Mouse (Mus musculus): ENCODE measurements at regions not wholly inside any gene's neighbourhood (a gene's known extent, or its start where the extent isn't known, plus 50 kb on each side); places are given as distances from the start of the nearest gene placed in this dataset.

DNA sequence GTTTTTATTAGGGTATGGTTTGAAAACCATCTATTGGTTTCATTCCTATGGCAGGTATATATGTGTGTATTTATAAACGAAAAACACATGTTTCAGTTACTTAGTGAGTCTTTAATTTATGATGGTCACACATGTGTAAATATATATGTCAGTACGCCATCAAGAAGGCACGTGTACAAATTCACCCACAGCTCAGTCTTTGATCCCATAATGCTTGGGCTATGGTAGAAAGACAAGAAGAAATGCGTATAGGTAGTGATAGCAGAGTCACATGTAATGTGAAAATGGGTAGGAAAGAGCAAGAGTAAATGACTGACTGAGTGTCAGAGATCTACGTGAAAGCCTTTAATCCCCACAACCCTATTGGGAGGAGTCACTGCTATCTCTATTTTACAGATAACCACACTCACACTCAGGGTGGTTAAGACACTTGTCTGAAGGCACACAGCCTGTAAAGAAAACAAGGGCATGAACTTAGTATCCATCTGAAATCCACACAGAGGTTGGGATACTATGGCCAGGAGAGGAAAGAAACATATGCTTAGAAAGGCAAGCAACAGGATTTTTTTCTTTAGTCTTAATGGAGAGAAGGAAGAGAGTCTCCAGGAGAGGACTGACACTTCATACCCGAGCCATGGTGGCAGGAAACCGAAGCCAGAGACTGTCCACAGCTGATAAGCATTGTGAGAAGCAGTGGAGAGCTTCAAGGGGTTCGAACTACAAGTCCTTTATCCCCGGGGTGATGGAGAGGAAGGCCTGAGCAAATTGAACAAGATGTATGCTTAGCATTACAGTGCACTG lies 82.1 kb upstream of the Nrip1 start:
- in situ Hi-C loops (cut with MboI; ENCODE audit: low sequenced_read_pairs in 2 of 2, unreplicated experiment in 2 of 2) = no loop called here
- no peak overlapping the region for H3K4me3 ChIP-seq (ENCODE audit: insufficient read depth in 1 of 2, low read depth in 1 of 2, low read length in 2 of 2, poor library complexity in 1 of 2, severe bottlenecking in 1 of 2)
- H3K4me1 ChIP-seq (ENCODE audit: control insufficient read depth in 2 of 2, insufficient read depth in 2 of 2, low read length in 2 of 2, poor library complexity in 1 of 2) = no peaks in the 10 kb centered on the region; a peak in 1 of 4 replicates
- DNase-seq (ENCODE audit: low read depth, low spot score) = no peak
- no peak overlapping the region for H3K9ac ChIP-seq (ENCODE audit: insufficient read depth, low read depth, low read length, poor library complexity, severe bottlenecking)
- H3K27ac ChIP-seq (ENCODE audit: insufficient read depth, low read depth, low read length, poor library complexity, severe bottlenecking) = no peak overlapping the region
- no peaks in the 10 kb centered on the region for H3K36me3 ChIP-seq (ENCODE audit: control insufficient read depth, insufficient read depth, low read length, poor library complexity, severe bottlenecking)
- TF ChIP-seq ZNF384 (IDR thresholded peaks at IDR 0.05; ENCODE audit: low read depth, low read length) (no peak), ZC3H11A (IDR thresholded peaks at IDR 0.05; ENCODE audit: borderline replicate concordance, low read depth, low read length) (no peak), CHD2 (IDR thresholded peaks at IDR 0.05; ENCODE audit: low read depth, low read length) (no peak), HCFC1 (IDR thresholded peaks at IDR 0.05; ENCODE audit: borderline replicate concordance, insufficient read depth, low read length) (no peak), MAFK (IDR thresholded peaks at IDR 0.05; ENCODE audit: insufficient read depth, low read depth, low read length) (no peak)
- no peaks in the 10 kb centered on the region for H3K9me3 ChIP-seq (ENCODE audit: control insufficient read depth, insufficient read depth, low read depth, low read length)

DNA sequence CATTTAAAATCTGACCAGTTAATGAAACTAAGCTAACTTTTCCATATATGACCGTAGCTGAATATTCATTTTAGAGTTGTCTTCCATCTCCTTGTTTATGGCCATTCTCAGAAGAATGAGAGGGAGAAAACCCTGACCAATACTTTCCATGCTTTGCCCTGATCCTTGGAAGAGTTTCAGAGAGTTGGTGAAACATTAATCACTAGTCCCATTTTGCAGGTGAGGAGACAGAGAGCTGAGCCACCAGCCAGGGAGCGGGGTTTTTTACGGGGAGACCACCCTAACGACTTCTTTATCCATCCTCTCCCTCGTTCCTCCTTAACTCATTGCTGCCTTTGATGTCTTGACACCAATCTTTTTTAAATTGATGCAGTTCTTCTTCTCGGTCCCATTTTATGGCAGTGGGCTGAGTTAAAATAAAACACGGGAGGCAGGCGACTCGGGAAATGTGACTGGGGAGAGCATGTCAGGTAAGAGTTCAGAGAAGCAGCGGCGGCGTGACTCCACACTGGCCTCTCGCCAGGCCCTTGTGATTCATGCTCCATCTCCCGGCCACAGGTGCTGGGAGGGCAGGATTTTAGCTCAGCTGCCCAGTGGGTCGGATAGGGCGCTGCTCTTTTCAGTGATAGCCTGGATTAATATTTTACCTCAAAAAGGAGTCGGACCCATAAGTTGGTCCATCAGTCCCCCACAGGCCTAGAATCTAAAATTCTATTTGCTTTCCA lies 81.3 kb upstream of the Nrip1 start:
- no peaks in the 10 kb centered on the region for H3K36me3 ChIP-seq (ENCODE audit: control insufficient read depth, insufficient read depth, low read length, poor library complexity, severe bottlenecking)
- no peak overlapping the region for H3K9ac ChIP-seq (ENCODE audit: insufficient read depth, low read depth, low read length, poor library complexity, severe bottlenecking)
- no peaks in the 10 kb centered on the region; a peak in 1 of 4 replicates for H3K4me1 ChIP-seq (ENCODE audit: control insufficient read depth in 2 of 2, insufficient read depth in 2 of 2, low read length in 2 of 2, poor library complexity in 1 of 2)
- TF ChIP-seq ZC3H11A (IDR thresholded peaks at IDR 0.05; ENCODE audit: borderline replicate concordance, low read depth, low read length) (no peak), ZNF384 (IDR thresholded peaks at IDR 0.05; ENCODE audit: low read depth, low read length) (no peak), MAFK (IDR thresholded peaks at IDR 0.05; ENCODE audit: insufficient read depth, low read depth, low read length) (no peak), CHD2 (IDR thresholded peaks at IDR 0.05; ENCODE audit: low read depth, low read length) (no peak), HCFC1 (IDR thresholded peaks at IDR 0.05; ENCODE audit: borderline replicate concordance, insufficient read depth, low read length) (no peak)
- H3K27ac ChIP-seq (ENCODE audit: insufficient read depth, low read depth, low read length, poor library complexity, severe bottlenecking) = no peak overlapping the region
- in situ Hi-C loops (cut with MboI; ENCODE audit: low sequenced_read_pairs in 2 of 2, unreplicated experiment in 2 of 2) = no loop called here
- no peak overlapping the region for H3K4me3 ChIP-seq (ENCODE audit: insufficient read depth in 1 of 2, low read depth in 1 of 2, low read length in 2 of 2, poor library complexity in 1 of 2, severe bottlenecking in 1 of 2)
- no peaks in the 10 kb centered on the region for H3K9me3 ChIP-seq (ENCODE audit: control insufficient read depth, insufficient read depth, low read depth, low read length)
- no peak for DNase-seq (ENCODE audit: low read depth, low spot score)

DNA sequence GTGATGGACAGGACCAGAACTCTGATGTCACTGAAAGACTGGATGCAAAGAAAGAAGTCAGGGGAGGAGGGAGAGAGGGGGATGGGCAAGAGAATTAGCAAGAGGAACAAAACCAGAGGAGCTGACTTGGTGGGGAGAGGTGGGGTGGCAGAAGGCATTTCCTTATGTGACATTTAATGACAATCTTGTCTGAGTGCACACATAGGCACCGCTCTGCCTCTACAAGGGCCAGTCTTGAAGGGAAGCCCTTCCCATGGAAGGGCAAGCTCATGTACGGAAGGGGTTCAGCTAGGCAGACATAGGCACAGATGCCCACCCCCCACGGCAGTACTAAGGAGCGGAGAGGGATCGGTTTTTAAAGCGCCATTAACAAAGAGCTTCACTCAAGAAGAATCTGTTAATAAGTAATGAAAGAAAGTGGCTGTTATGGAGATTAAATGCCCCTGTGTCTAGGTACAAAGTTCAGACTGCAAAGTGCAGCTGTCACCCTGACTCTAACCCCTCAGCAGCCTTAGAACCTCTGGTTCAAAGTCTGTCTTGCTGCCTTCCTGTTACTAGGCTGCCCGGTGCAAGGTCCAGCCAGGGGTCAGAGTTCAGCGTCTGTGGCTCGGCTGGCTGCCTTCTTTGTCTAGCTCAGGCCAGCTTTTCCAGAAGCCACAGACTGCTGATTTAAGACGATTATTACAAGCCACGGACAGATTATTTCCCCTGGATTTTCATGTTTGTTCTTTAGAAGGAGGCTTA lies 80.0 kb upstream of the Nrip1 start:
- TF ChIP-seq HCFC1 (IDR thresholded peaks at IDR 0.05; ENCODE audit: borderline replicate concordance, insufficient read depth, low read length) (no peak), ZNF384 (IDR thresholded peaks at IDR 0.05; ENCODE audit: low read depth, low read length) (no peak), ZC3H11A (IDR thresholded peaks at IDR 0.05; ENCODE audit: borderline replicate concordance, low read depth, low read length) (no peak), MAFK (IDR thresholded peaks at IDR 0.05; ENCODE audit: insufficient read depth, low read depth, low read length) (no peak), CHD2 (IDR thresholded peaks at IDR 0.05; ENCODE audit: low read depth, low read length) (no peak)
- DNase-seq (ENCODE audit: low read depth, low spot score) = no peak
- H3K36me3 ChIP-seq (ENCODE audit: control insufficient read depth, insufficient read depth, low read length, poor library complexity, severe bottlenecking) = no peaks in the 10 kb centered on the region
- no peaks in the 10 kb centered on the region; a peak in 1 of 4 replicates for H3K4me1 ChIP-seq (ENCODE audit: control insufficient read depth in 2 of 2, insufficient read depth in 2 of 2, low read length in 2 of 2, poor library complexity in 1 of 2)
- no peak overlapping the region for H3K27ac ChIP-seq (ENCODE audit: insufficient read depth, low read depth, low read length, poor library complexity, severe bottlenecking)
- no peak overlapping the region for H3K4me3 ChIP-seq (ENCODE audit: insufficient read depth in 1 of 2, low read depth in 1 of 2, low read length in 2 of 2, poor library complexity in 1 of 2, severe bottlenecking in 1 of 2)
- H3K9me3 ChIP-seq (ENCODE audit: control insufficient read depth, insufficient read depth, low read depth, low read length) = no peaks in the 10 kb centered on the region
- in situ Hi-C loops (cut with MboI; ENCODE audit: low sequenced_read_pairs in 2 of 2, unreplicated experiment in 2 of 2) = no loop called here
- no peak overlapping the region for H3K9ac ChIP-seq (ENCODE audit: insufficient read depth, low read depth, low read length, poor library complexity, severe bottlenecking)

DNA sequence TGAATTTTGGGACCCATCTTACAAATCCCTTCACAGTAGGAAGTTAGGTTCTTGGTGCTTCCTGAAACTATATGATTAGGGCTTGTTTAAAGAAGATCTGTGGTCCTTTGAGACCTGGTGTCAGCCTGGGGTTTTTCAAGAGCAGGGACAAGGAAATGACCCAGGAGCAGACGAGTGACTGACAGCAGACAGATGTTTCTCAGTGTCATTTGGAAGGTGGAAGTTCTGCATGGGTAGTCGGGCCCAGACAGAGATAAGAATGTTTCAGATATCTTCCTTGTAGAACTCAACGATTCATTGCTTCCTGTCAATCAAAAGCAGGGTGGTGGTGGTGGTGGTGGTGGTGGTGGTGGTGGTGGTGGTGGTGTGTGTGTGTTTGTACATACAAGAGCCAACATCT lies 75.1 kb upstream of the Nrip1 start:
- Histone ChIP-seq H3K4me3 (ENCODE audit: insufficient read depth in 1 of 2, low read depth in 1 of 2, low read length in 2 of 2, poor library complexity in 1 of 2, severe bottlenecking in 1 of 2) (no peak overlapping the region), H3K9me3 (ENCODE audit: control insufficient read depth, insufficient read depth, low read depth, low read length) (no peaks in the 10 kb centered on the region), H3K9ac (ENCODE audit: insufficient read depth, low read depth, low read length, poor library complexity, severe bottlenecking) (no peak overlapping the region), H3K27ac (ENCODE audit: insufficient read depth, low read depth, low read length, poor library complexity, severe bottlenecking) (no peak overlapping the region), H3K4me1 (ENCODE audit: control insufficient read depth in 2 of 2, insufficient read depth in 2 of 2, low read length in 2 of 2, poor library complexity in 1 of 2) (no peaks in the 10 kb centered on the region; a peak in 1 of 4 replicates), H3K36me3 (ENCODE audit: control insufficient read depth, insufficient read depth, low read length, poor library complexity, severe bottlenecking) (no peaks in the 10 kb centered on the region)
- DNase-seq (ENCODE audit: low read depth, low spot score) = no peak
- TF ChIP-seq ZNF384 (IDR thresholded peaks at IDR 0.05; ENCODE audit: low read depth, low read length) = no peak
- TF ChIP-seq ZC3H11A (IDR thresholded peaks at IDR 0.05; ENCODE audit: borderline replicate concordance, low read depth, low read length) = no peak
- TF ChIP-seq MAFK (IDR thresholded peaks at IDR 0.05; ENCODE audit: insufficient read depth, low read depth, low read length) = no peak
- no peak for TF ChIP-seq HCFC1 (IDR thresholded peaks at IDR 0.05; ENCODE audit: borderline replicate concordance, insufficient read depth, low read length)
- TF ChIP-seq CHD2 (IDR thresholded peaks at IDR 0.05; ENCODE audit: low read depth, low read length) = no peak
- in situ Hi-C loops (cut with MboI; ENCODE audit: low sequenced_read_pairs in 2 of 2, unreplicated experiment in 2 of 2) = no loop called here

Measured in ES-E14 (cell line).